Mouse (Mus musculus) adrenal gland (tissue): ENCODE results near the gene Col25a1.

Experiments
- intact Hi-C: fragments of 180-260 bp; cut with DNase I; formaldehyde crosslinking; loops from one replicate; pipeline ENCODE4 v1.15.1; 2025

The Col25a1 gene

GRCm38 (mm10) chr3:130440689-130441088, 309.4 kb downstream of the Col25a1 start:
- intact Hi-C loops, result no loop called here

GRCm38 (mm10) chr3:130443842-130444627, 312.7 kb downstream of the Col25a1 start:
- intact Hi-C loops, result no loop called here

- intact Hi-C loops, result no loop called here
Observed at GRCm38 (mm10) chr3:130449864-130450263, 318.6 kb downstream of the Col25a1 start.

- intact Hi-C loops, result no loop called here
Observed at GRCm38 (mm10) chr3:130465371-130465770, 334.1 kb downstream of the Col25a1 start.

- intact Hi-C loops, result no loop called here
Observed at GRCm38 (mm10) chr3:130473211-130473768, 342.0 kb downstream of the Col25a1 start.

GRCm38 (mm10) chr3:130473970-130474369, 342.7 kb downstream of the Col25a1 start:
- intact Hi-C loops, result no loop called here

GRCm38 (mm10) chr3:130482513-130482912, 351.2 kb downstream of the Col25a1 start:
- intact Hi-C loops, result no loop called here

GRCm38 (mm10) chr3:130488839-130489238, 357.5 kb downstream of the Col25a1 start:
- intact Hi-C loops, result no loop called here

GRCm38 (mm10) chr3:130494192-130494591, 362.9 kb downstream of the Col25a1 start:
- intact Hi-C loops, result no loop called here

- intact Hi-C loops, result no loop called here
Observed at GRCm38 (mm10) chr3:130494665-130495396, 363.5 kb downstream of the Col25a1 start.

GRCm38 (mm10) chr3:130497036-130497435, 365.7 kb downstream of the Col25a1 start:
- intact Hi-C loops, result no loop called here

GRCm38 (mm10) chr3:130501713-130502112, 370.4 kb downstream of the Col25a1 start:
- intact Hi-C loops, result no loop called here

GRCm38 (mm10) chr3:130508330-130508729, 377.0 kb downstream of the Col25a1 start:
- intact Hi-C loops, result no loop called here

- intact Hi-C loops, result no loop called here
Observed at GRCm38 (mm10) chr3:130518457-130518879, 387.2 kb downstream of the Col25a1 start.

- intact Hi-C loops, result no loop called here
Observed at GRCm38 (mm10) chr3:130521834-130522476, 390.7 kb downstream of the Col25a1 start.

- intact Hi-C loops, result no loop called here
Observed at GRCm38 (mm10) chr3:130523019-130523418, 391.7 kb downstream of the Col25a1 start.

- intact Hi-C loops, result no loop called here
Observed at GRCm38 (mm10) chr3:130524367-130525137, 393.3 kb downstream of the Col25a1 start.

GRCm38 (mm10) chr3:130535021-130535420, 403.7 kb downstream of the Col25a1 start:
- intact Hi-C loops, result no loop called here

GRCm38 (mm10) chr3:130541541-130541940, 410.2 kb downstream of the Col25a1 start:
- intact Hi-C loops, result no loop called here

- intact Hi-C loops, result no loop called here
Observed at GRCm38 (mm10) chr3:130545995-130546394, 414.7 kb downstream of the Col25a1 start.

- intact Hi-C loops, result no loop called here
Observed at GRCm38 (mm10) chr3:130549066-130549465, 417.8 kb downstream of the Col25a1 start.
